Mouse (Mus musculus) ES-Bruce4 (cell line): ENCODE results near the gene Tomm20l. TPM values are rescaled to one million over a fixed set of nuclear protein-coding genes. Genes with fewer than 3 reads are reported as not detected.

Experiments used
- H3K27ac ChIP-seq: 2 replicates; pipeline ENCODE4 v1.5.1; 2012; ENCODE audit warnings: low read length, inconsistent platforms; ENCODE audit not compliant: insufficient read depth
- H3K27me3 ChIP-seq: 2 replicates; pipeline ENCODE4 v1.6.1; 2012; ENCODE audit warnings: mild to moderate bottlenecking, low read length, inconsistent platforms; ENCODE audit not compliant: control insufficient read depth, poor library complexity, insufficient read depth, severe bottlenecking
- H3K36me3 ChIP-seq: 2 replicates; pipeline ENCODE4 v1.6.1; 2012; ENCODE audit warnings: inconsistent platforms, mild to moderate bottlenecking, low read length, moderate library complexity; ENCODE audit not compliant: control insufficient read depth, poor library complexity, insufficient read depth, severe bottlenecking
- H3K4me1 ChIP-seq: one replicate; pipeline ENCODE4 v1.8.1; 2011; ENCODE audit warnings: low read length; ENCODE audit not compliant: control insufficient read depth, insufficient read depth
- H3K4me3 ChIP-seq: 2 replicates; pipeline ENCODE4 v1.5.1; 2011; ENCODE audit warnings: low read depth, mild to moderate bottlenecking, low read length
- H3K9ac ChIP-seq: 2 replicates; pipeline ENCODE4 v1.6.1; 2012; ENCODE audit warnings: low read depth, mild to moderate bottlenecking, inconsistent platforms; ENCODE audit not compliant: poor library complexity, severe bottlenecking
- H3K9me3 ChIP-seq: replicated peaks from 2 replicates; pipeline ENCODE4 v1.6.1; 2012; ENCODE audit warnings: mild to moderate bottlenecking, low read length, inconsistent platforms; ENCODE audit not compliant: control insufficient read depth, poor library complexity, insufficient read depth, severe bottlenecking
- CTCF ChIP-seq: IDR thresholded peaks from one replicate; pipeline ENCODE4 v1.8.1; 2011; ENCODE audit warnings: low read depth, low read length
- EP300 ChIP-seq: IDR thresholded peaks from 2 replicates; pipeline ENCODE4 v1.6.1; 2011; ENCODE audit warnings: low read depth, low read length; ENCODE audit not compliant: insufficient read depth
- POLR2A ChIP-seq: IDR thresholded peaks from one replicate; pipeline ENCODE4 v1.8.1; 2011; ENCODE audit warnings: low read length; ENCODE audit not compliant: insufficient read depth
- polyA plus RNA-seq: library from polyadenylated mRNA; stranded (reverse); fragments of >200 nt; gene quantifications from 2 replicates; pipeline ENCODE4 v1.2.4, GENCODE M21; 2011; ENCODE audit warnings: low read depth; ENCODE audit not compliant: missing spikeins, insufficient read depth, insufficient read length

The Tomm20l gene
- polyA plus RNA-seq, 1 experiment: 2.5 TPM

- peaks cover 27% of the 10 kb centered on the region for H3K36me3 ChIP-seq
- no peak for TF ChIP-seq EP300
- TF ChIP-seq POLR2A: no peak
- no peak for TF ChIP-seq CTCF
Observed at GRCm38 (mm10) chr12:71141189-71141588, 30.0 kb downstream of the Tomm20l start.

GRCm38 (mm10) chr12:71147641-71148040 lies 36.4 kb downstream of the Tomm20l start:
- TF ChIP-seq EP300 (no peak), CTCF (no peak), POLR2A (no peak)
- Histone ChIP-seq H3K27ac (no peak overlapping the region), H3K27me3 (no peaks in the 10 kb centered on the region), H3K4me3 (no peak overlapping the region), H3K9me3 (no peaks in the 10 kb centered on the region), H3K4me1 (no peaks in the 10 kb centered on the region), H3K36me3 (peaks cover 39% of the 10 kb centered on the region), H3K9ac (no peak overlapping the region)

More at GRCm38 (mm10) chr12:71141189-71141588, 30.0 kb downstream of the Tomm20l start:
- no peak overlapping the region for H3K9ac ChIP-seq
- H3K4me1 ChIP-seq: no peaks in the 10 kb centered on the region
- no peaks in the 10 kb centered on the region for H3K9me3 ChIP-seq
- no peaks in the 10 kb centered on the region for H3K27me3 ChIP-seq
- H3K27ac ChIP-seq: no peak overlapping the region
- H3K4me3 ChIP-seq: no peak overlapping the region

- Histone ChIP-seq H3K36me3 (peaks cover 35% of the 10 kb centered on the region), H3K4me3 (no peak overlapping the region), H3K27me3 (no peaks in the 10 kb centered on the region), H3K9me3 (no peaks in the 10 kb centered on the region), H3K4me1 (no peaks in the 10 kb centered on the region), H3K27ac (no peak overlapping the region), H3K9ac (no peak overlapping the region)
- TF ChIP-seq EP300 (no peak), POLR2A (no peak), CTCF (no peak)
Observed at GRCm38 (mm10) chr12:71148801-71149200, 37.6 kb downstream of the Tomm20l start.

- H3K9ac ChIP-seq: no peak overlapping the region
- no peak for TF ChIP-seq POLR2A
- no peak for TF ChIP-seq EP300
- TF ChIP-seq CTCF: no peak
- no peak overlapping the region for H3K4me3 ChIP-seq
- H3K4me1 ChIP-seq: no peaks in the 10 kb centered on the region
- H3K36me3 ChIP-seq: peaks cover 35% of the 10 kb centered on the region
- H3K9me3 ChIP-seq: no peaks in the 10 kb centered on the region
- no peak overlapping the region for H3K27ac ChIP-seq
- no peaks in the 10 kb centered on the region for H3K27me3 ChIP-seq
Observed at GRCm38 (mm10) chr12:71149456-71149855, 38.2 kb downstream of the Tomm20l start.

GRCm38 (mm10) chr12:71150167-71150566 lies 38.9 kb downstream of the Tomm20l start:
- H3K4me3 ChIP-seq: no peak overlapping the region
- no peak overlapping the region for H3K9ac ChIP-seq
- H3K36me3 ChIP-seq: peaks cover 41% of the 10 kb centered on the region
- no peak for TF ChIP-seq EP300
- no peak for TF ChIP-seq POLR2A
- no peak for TF ChIP-seq CTCF
- no peaks in the 10 kb centered on the region for H3K9me3 ChIP-seq
- H3K4me1 ChIP-seq: no peaks in the 10 kb centered on the region
- no peaks in the 10 kb centered on the region for H3K27me3 ChIP-seq
- no peak overlapping the region for H3K27ac ChIP-seq

- Histone ChIP-seq H3K27me3 (no peaks in the 10 kb centered on the region), H3K27ac (no peak overlapping the region), H3K9me3 (no peaks in the 10 kb centered on the region), H3K36me3 (peaks cover 43% of the 10 kb centered on the region), H3K4me3 (no peak overlapping the region), H3K9ac (no peak overlapping the region), H3K4me1 (no peaks in the 10 kb centered on the region)
- TF ChIP-seq POLR2A (no peak), CTCF (no peak), EP300 (no peak)
Observed at GRCm38 (mm10) chr12:71154979-71155378, 43.8 kb downstream of the Tomm20l start.
